Mouse (Mus musculus): Measurements from ENCODE around the gene Smco1. TPM values are rescaled to one million over a fixed set of nuclear protein-coding genes. Genes with fewer than 3 reads are reported as not detected.

The Smco1 gene
- total and polyA plus RNA-seq, 2 experiments, result not detected

GRCm38 (mm10) chr16:32275041-32275440 lies 3.8 kb downstream of the Smco1 start:
- Histone ChIP-seq H3K36me3 (ENCODE audit: control insufficient read depth, insufficient read depth, low read length) (no peaks in the 10 kb centered on the region), H3K9ac (ENCODE audit: low read depth, low read length) (no peak overlapping the region), H3K27ac (replicated peaks; ENCODE audit: insufficient read depth, low read depth, low read length) (no peak overlapping the region), H3K27me3 (ENCODE audit: control insufficient read depth, insufficient read depth, low read length) (no peaks in the 10 kb centered on the region), H3K79me2 (ENCODE audit: control insufficient read depth, insufficient read depth, low read length) (peaks cover 4% of the 10 kb centered on the region; the same call in 1 of the 2 replicates), H3K4me1 (ENCODE audit: control insufficient read depth, insufficient read depth, low read length) (peaks cover 3% of the 10 kb centered on the region), H3K4me3 (ENCODE audit: insufficient read depth, low read depth, low read length) (no peak overlapping the region)
- no peak for DNase-seq (ENCODE audit: extremely low read depth, low read depth, low spot score)
- 88% methylated on average over 6 of the region's 6 CpGs for WGBS
- TF ChIP-seq CTCF (IDR thresholded peaks at IDR 0.05; ENCODE audit: low read depth, low read length), result no peak
- no peak for TF ChIP-seq POLR2A (IDR thresholded peaks at IDR 0.05; ENCODE audit: extremely low read depth, insufficient read depth, low read length)

DNA sequence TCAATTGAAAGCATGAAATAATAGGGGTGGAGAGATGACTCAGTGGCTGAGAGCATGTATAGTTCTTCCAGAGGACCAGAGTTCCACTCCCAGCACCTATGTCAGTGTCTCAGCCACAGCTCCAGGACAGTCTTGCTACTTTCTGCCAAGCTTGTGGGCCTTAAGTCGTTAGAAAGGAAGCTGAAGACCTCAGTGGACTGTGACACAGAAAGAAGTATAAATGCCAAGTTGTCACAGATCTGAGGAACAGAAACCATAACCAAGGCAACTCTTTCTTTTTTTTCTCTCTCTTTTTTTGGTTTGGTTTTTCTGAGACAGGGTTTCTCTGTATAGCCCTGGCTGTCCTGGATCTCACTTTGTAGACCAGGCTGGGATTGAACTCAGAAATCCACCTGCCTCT lies 4.6 kb downstream of the Smco1 start:
- no peak for TF ChIP-seq POLR2A (IDR thresholded peaks at IDR 0.05; ENCODE audit: extremely low read depth, insufficient read depth, low read length)
- TF ChIP-seq CTCF (IDR thresholded peaks at IDR 0.05; ENCODE audit: low read depth, low read length), result no peak
- no peaks in the 10 kb centered on the region for H3K36me3 ChIP-seq (ENCODE audit: control insufficient read depth, insufficient read depth, low read length)
- WGBS, result 79% methylated on average over 1 of the region's 1 CpGs
- H3K27ac ChIP-seq (replicated peaks; ENCODE audit: insufficient read depth, low read depth, low read length), result no peak overlapping the region
- no peak overlapping the region for H3K4me3 ChIP-seq (ENCODE audit: insufficient read depth, low read depth, low read length)
- H3K79me2 ChIP-seq (ENCODE audit: control insufficient read depth, insufficient read depth, low read length), result peaks cover 5% of the 10 kb centered on the region; the same call in 1 of the 2 replicates
- DNase-seq (ENCODE audit: extremely low read depth, low read depth, low spot score), result no peak
- no peaks in the 10 kb centered on the region for H3K27me3 ChIP-seq (ENCODE audit: control insufficient read depth, insufficient read depth, low read length)
- peaks cover 3% of the 10 kb centered on the region for H3K4me1 ChIP-seq (ENCODE audit: control insufficient read depth, insufficient read depth, low read length)
- no peak overlapping the region for H3K9ac ChIP-seq (ENCODE audit: low read depth, low read length)

- WGBS, result under 1% methylated on average over 75 of the region's 75 CpGs
- H3K36me3 ChIP-seq (ENCODE audit: control insufficient read depth, insufficient read depth, low read length), result peaks cover 2% of the 10 kb centered on the region; the same call in 1 of the 2 replicates
- peaks cover 5% of the 10 kb centered on the region; the same call in 1 of the 2 replicates for H3K79me2 ChIP-seq (ENCODE audit: control insufficient read depth, insufficient read depth, low read length)
- H3K4me1 ChIP-seq (ENCODE audit: control insufficient read depth, insufficient read depth, low read length), result peaks cover 3% of the 10 kb centered on the region
- peak within 1 kb of the TSS; percentile 90 for H3K9ac ChIP-seq (ENCODE audit: low read depth, low read length)
- peak within 1 kb of the TSS; percentile 87 for H3K27ac ChIP-seq (replicated peaks; ENCODE audit: insufficient read depth, low read depth, low read length)
- H3K4me3 ChIP-seq (ENCODE audit: insufficient read depth, low read depth, low read length), result peak within 1 kb of the TSS; percentile 94
- TF ChIP-seq POLR2A (IDR thresholded peaks at IDR 0.05; ENCODE audit: extremely low read depth, insufficient read depth, low read length), result peak; percentile 62
- TF ChIP-seq CTCF (IDR thresholded peaks at IDR 0.05; ENCODE audit: low read depth, low read length), result no peak
- no peaks in the 10 kb centered on the region for H3K27me3 ChIP-seq (ENCODE audit: control insufficient read depth, insufficient read depth, low read length)
- DNase-seq (ENCODE audit: extremely low read depth, low read depth, low spot score), result peak; percentile 84
Observed at GRCm38 (mm10) chr16:32277308-32278256, 6.3 kb downstream of the Smco1 start, which contains the start of gene Rnf168. TSS of gene Rnf168 (plus strand) at chr16:32277459.

GRCm38 (mm10) chr16:32278396-32278795 lies 7.1 kb downstream of the Smco1 start:
- Histone ChIP-seq H3K36me3 (ENCODE audit: control insufficient read depth, insufficient read depth, low read length) (peaks cover 4% of the 10 kb centered on the region), H3K79me2 (ENCODE audit: control insufficient read depth, insufficient read depth, low read length) (peaks cover 5% of the 10 kb centered on the region; the same call in 1 of the 2 replicates), H3K27me3 (ENCODE audit: control insufficient read depth, insufficient read depth, low read length) (no peaks in the 10 kb centered on the region), H3K4me3 (ENCODE audit: insufficient read depth, low read depth, low read length) (peak overlapping the region; percentile 94; the same call in 1 of the 2 replicates), H3K9ac (ENCODE audit: low read depth, low read length) (peak overlapping the region; percentile 49), H3K4me1 (ENCODE audit: control insufficient read depth, insufficient read depth, low read length) (peaks cover 3% of the 10 kb centered on the region), H3K27ac (replicated peaks; ENCODE audit: insufficient read depth, low read depth, low read length) (peak overlapping the region; percentile 87)
- DNase-seq (ENCODE audit: extremely low read depth, low read depth, low spot score), result peak; percentile 20
- TF ChIP-seq POLR2A (IDR thresholded peaks at IDR 0.05; ENCODE audit: extremely low read depth, insufficient read depth, low read length) (no peak), CTCF (IDR thresholded peaks at IDR 0.05; ENCODE audit: low read depth, low read length) (no peak)
- WGBS, result 30% methylated on average over 7 of the region's 7 CpGs

GRCm38 (mm10) chr16:32280211-32280610 lies 8.9 kb downstream of the Smco1 start:
- TF ChIP-seq POLR2A (IDR thresholded peaks at IDR 0.05; ENCODE audit: extremely low read depth, insufficient read depth, low read length) (no peak), CTCF (IDR thresholded peaks at IDR 0.05; ENCODE audit: low read depth, low read length) (no peak)
- over 99% methylated on average over 8 of the region's 8 CpGs for WGBS
- Histone ChIP-seq H3K79me2 (ENCODE audit: control insufficient read depth, insufficient read depth, low read length) (peaks cover 5% of the 10 kb centered on the region; the same call in 1 of the 2 replicates), H3K36me3 (ENCODE audit: control insufficient read depth, insufficient read depth, low read length) (peaks cover 21% of the 10 kb centered on the region), H3K4me1 (ENCODE audit: control insufficient read depth, insufficient read depth, low read length) (peaks cover 3% of the 10 kb centered on the region), H3K27me3 (ENCODE audit: control insufficient read depth, insufficient read depth, low read length) (no peaks in the 10 kb centered on the region), H3K9ac (ENCODE audit: low read depth, low read length) (no peak overlapping the region), H3K4me3 (ENCODE audit: insufficient read depth, low read depth, low read length) (no peak overlapping the region), H3K27ac (replicated peaks; ENCODE audit: insufficient read depth, low read depth, low read length) (no peak overlapping the region)
- no peak for DNase-seq (ENCODE audit: extremely low read depth, low read depth, low spot score)

All from liver, adult 2 months (tissue).